Mouse (Mus musculus) E14TG2a.4 (cell line): ENCODE measurements at regions not wholly inside any gene's neighbourhood (a gene's known extent, or its start where the extent isn't known, plus 50 kb on each side); places are given as distances from the start of the nearest gene placed in this dataset.

Experiments
- H3K27me3 ChIP-seq: 2 replicates; pipeline ENCODE4 v1.6.1; 2014; ENCODE audit warnings: low read length, control low read depth; ENCODE audit not compliant: insufficient read depth
- H3K36me3 ChIP-seq: 2 replicates; pipeline ENCODE4 v1.6.1; 2014; ENCODE audit warnings: low read length, control low read depth; ENCODE audit not compliant: insufficient read depth
- H3K4me1 ChIP-seq: replicated peaks from 2 replicates; pipeline ENCODE4 v1.6.1; 2014; ENCODE audit warnings: low read depth, low read length, control low read depth
- H3K4me3 ChIP-seq: replicated peaks from 2 replicates; pipeline ENCODE4 v1.5.1; 2014; ENCODE audit warnings: mild to moderate bottlenecking, low read length
- H3K9me3 ChIP-seq: 2 replicates; pipeline ENCODE4 v1.6.1; 2014; ENCODE audit warnings: low read length, control low read depth
- CTCF ChIP-seq: conservative IDR thresholded peaks from 2 replicates; pipeline ENCODE4 v1.5.1; 2014; ENCODE audit warnings: low read length
- NANOG ChIP-seq: IDR thresholded peaks from 2 replicates; pipeline ENCODE4 v1.6.1; 2014; ENCODE audit warnings: borderline replicate concordance, low read length, mixed read lengths
- POU5F1 ChIP-seq: IDR thresholded peaks from 2 replicates; pipeline ENCODE4 v1.6.1; 2014; ENCODE audit warnings: low read length, borderline replicate concordance

GRCm38 (mm10) chr1:5294570-5294969 is 486.9 kb downstream of the Gm37988 start:
- no peaks in the 10 kb centered on the region for H3K27me3 ChIP-seq
- no peaks in the 10 kb centered on the region for H3K9me3 ChIP-seq
- H3K36me3 ChIP-seq, result no peaks in the 10 kb centered on the region
- H3K4me3 ChIP-seq, result no peak overlapping the region
- TF ChIP-seq CTCF (no peak), NANOG (no peak), POU5F1 (no peak)
- no peaks in the 10 kb centered on the region for H3K4me1 ChIP-seq

DNA sequence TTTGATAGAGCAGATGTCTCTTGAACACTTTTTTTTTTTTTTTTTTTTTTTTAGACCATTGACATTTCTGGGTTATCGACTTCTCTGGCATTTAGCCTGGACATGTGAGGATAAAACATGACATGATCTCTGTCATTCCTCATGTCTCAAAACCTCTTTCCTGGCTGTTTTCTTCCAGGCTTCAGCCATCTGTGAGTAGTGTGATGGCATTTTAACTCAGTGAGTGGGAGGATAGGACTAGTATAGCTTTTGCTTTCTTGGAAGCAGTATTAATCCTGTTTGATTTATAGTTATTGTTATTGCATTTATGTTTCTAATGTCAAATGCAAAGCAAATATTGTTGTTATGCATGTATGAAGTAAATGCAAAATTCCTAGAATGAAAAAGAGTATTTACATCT is 489.9 kb downstream of the Gm37988 start:
- H3K9me3 ChIP-seq, result no peaks in the 10 kb centered on the region
- H3K36me3 ChIP-seq, result no peaks in the 10 kb centered on the region
- TF ChIP-seq NANOG, result no peak
- no peak for TF ChIP-seq POU5F1
- TF ChIP-seq CTCF, result no peak

DNA sequence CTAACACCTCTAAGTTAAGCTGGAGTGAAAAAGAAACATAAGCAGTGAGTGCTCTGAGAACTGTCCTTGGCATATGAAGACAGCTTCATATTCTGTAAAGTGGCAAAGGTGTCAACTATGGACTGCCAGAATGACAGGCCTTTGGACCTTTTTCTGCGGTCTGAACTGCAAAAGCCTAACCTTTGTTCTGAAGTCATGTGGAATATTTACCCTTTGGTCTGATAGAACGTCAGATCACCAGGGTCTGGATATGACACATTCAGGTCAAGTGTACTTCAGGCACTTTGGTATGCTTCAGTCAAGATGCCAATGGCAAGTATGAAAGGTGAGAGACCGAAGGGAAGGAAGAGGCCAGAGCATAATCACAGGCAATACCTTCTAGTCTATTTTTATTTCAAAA is 504.0 kb downstream of the Gm37988 start:
- no peaks in the 10 kb centered on the region for H3K4me1 ChIP-seq

More for the DNA sequence above, 489.9 kb downstream of the Gm37988 start:
- H3K27me3 ChIP-seq, result no peaks in the 10 kb centered on the region
- no peaks in the 10 kb centered on the region for H3K4me1 ChIP-seq
- no peak overlapping the region for H3K4me3 ChIP-seq

GRCm38 (mm10) chr1:5315839-5316238 is 508.1 kb downstream of the Gm37988 start:
- Histone ChIP-seq H3K27me3 (no peaks in the 10 kb centered on the region), H3K4me1 (no peaks in the 10 kb centered on the region), H3K4me3 (no peak overlapping the region), H3K9me3 (peaks cover 10% of the 10 kb centered on the region), H3K36me3 (no peaks in the 10 kb centered on the region)
- TF ChIP-seq POU5F1, result no peak
- TF ChIP-seq CTCF, result no peak
- TF ChIP-seq NANOG, result no peak

More for the DNA sequence above, 504.0 kb downstream of the Gm37988 start:
- H3K4me3 ChIP-seq, result no peak overlapping the region
- no peaks in the 10 kb centered on the region for H3K36me3 ChIP-seq
- H3K9me3 ChIP-seq, result peaks cover 20% of the 10 kb centered on the region
- no peak for TF ChIP-seq CTCF
- no peak for TF ChIP-seq NANOG
- no peak for TF ChIP-seq POU5F1
- H3K27me3 ChIP-seq, result no peaks in the 10 kb centered on the region

- Histone ChIP-seq H3K4me1 (no peaks in the 10 kb centered on the region), H3K36me3 (no peaks in the 10 kb centered on the region), H3K9me3 (no peaks in the 10 kb centered on the region), H3K27me3 (no peaks in the 10 kb centered on the region), H3K4me3 (no peak overlapping the region)
- TF ChIP-seq CTCF (no peak), POU5F1 (no peak), NANOG (no peak)
Measured at GRCm38 (mm10) chr1:5317088-5317487, 509.4 kb downstream of the Gm37988 start.

- Histone ChIP-seq H3K36me3 (no peaks in the 10 kb centered on the region), H3K9me3 (peaks cover 21% of the 10 kb centered on the region), H3K27me3 (no peaks in the 10 kb centered on the region), H3K4me3 (no peak overlapping the region), H3K4me1 (no peaks in the 10 kb centered on the region)
- no peak for TF ChIP-seq POU5F1
- no peak for TF ChIP-seq NANOG
- no peak for TF ChIP-seq CTCF
Measured at GRCm38 (mm10) chr1:5326311-5326710, 518.6 kb downstream of the Gm37988 start.
